Mouse (Mus musculus) olfactory bulb, adult 2 months (tissue): ENCODE data around the gene Cask.

Experiments used
- CTCF ChIP-seq: fragments of 200-500 bp; IDR thresholded peaks from 2 replicates; pipeline ENCODE4 v1.5.1; 2012; ENCODE audit warnings: low read depth, mild to moderate bottlenecking, low read length, moderate library complexity; ENCODE audit not compliant: insufficient read depth
- POLR2A ChIP-seq: fragments of 200-500 bp; IDR thresholded peaks from 2 replicates; pipeline ENCODE4 v1.6.1; 2012; ENCODE audit warnings: mild to moderate bottlenecking, low read depth, low read length, moderate library complexity; ENCODE audit not compliant: insufficient read depth

GRCm38 (mm10) chrX:13618476-13618875 is 232.7 kb downstream of the Cask start:
- no peak for TF ChIP-seq POLR2A
- no peak for TF ChIP-seq CTCF
